Mouse (Mus musculus): ENCODE results near the gene Eif3c.

DNA sequence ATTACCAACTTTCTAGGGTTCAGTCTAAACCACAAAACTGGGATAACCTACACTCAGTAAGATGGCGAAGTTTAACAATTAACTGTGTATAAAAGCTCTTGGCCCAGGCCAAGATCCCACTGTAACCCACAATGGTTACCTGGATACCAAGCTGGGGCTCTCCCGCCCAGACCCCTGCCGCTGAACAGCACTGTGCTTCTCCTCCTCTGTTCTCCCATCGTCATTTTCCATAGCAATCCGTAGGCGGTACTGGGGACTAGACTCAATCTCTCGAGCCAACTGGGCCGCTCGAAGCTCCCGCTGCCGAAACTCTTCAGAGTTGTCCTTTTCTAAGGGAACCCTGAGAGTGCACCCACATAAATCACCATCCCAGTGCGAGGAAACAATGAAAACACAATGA is 68.2 kb downstream of the Eif3c start:
- TF ChIP-seq POLR2A (IDR thresholded peaks at IDR 0.05; ENCODE audit: extremely low read depth, insufficient read depth, low read length): no peak
- no peak for TF ChIP-seq CTCF (IDR thresholded peaks at IDR 0.05; ENCODE audit: low read depth, low read length)
